Mouse (Mus musculus) yolk sac, embryonic 10.5 days (tissue): Measurements from ENCODE around the gene Slc22a23.
A peak's percentile ranks its signal among the peaks of the same experiment; 100 is the strongest.

Source experiments
- DNase-seq: peaks from one replicate; pipeline ENCODE4 v3.0.0-alpha.2; 2017; ENCODE audit warnings: low spot score

Slc22a23 gene

DNA sequence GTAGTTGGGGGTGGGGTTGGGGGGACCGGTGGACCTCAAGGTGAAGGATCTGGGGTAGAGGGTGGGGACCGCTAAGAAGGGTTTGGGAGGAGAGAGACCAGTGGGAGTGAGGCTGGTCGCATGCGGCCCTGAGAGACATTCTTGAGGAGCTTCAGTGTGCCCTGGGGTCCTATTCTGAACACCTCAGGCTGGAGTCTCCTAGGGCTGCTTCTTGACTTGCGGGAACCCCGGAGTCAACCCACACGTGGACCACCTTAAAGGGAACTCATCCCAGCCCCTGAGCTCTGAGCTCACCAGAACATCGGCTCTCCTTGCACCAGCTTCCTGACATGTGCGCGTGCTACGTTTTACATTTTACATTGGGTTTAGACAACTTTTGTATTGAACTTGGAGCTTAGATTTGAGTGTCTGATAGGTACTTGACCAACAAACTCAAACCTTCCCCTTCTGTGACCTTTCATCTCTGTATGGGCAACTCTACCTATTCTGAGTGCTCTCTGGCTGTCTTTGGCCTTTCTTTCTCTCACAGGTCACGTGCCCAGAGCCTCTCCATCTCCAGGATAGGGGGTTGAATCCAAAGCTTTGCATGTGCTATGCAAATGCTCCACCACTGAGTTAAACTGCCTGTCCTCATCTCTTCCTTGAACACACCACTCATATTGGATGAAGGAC is 181.5 kb downstream of the Slc22a23 start:
- DNase-seq: no peak

- peak; percentile 95 for DNase-seq
Observed at GRCm38 (mm10) chr13:34162491-34163303, 182.3 kb downstream of the Slc22a23 start, which contains the start of gene Psmg4. Gene Psmg4, plus strand, starts transcription at chr13:34162964.

DNA sequence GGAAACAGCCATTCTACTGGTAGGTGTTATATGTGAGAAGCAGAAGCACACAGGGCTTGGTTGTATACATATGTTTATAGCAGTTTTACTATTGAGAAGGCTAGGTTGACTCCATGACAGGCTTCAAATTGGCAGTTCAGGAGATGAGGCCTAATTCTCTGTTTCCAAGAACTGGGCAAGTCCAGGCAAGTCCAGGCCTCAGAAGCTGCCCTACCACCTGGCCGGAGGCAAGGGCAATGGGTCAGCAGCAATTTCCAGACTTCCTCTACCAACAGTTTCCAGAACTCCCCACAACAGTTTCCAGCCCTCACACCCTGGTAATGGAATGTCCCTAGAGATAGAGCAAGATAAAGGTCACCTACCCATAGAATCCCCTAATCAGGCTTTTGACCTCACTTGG is 185.1 kb downstream of the Slc22a23 start:
- no peak for DNase-seq

DNA sequence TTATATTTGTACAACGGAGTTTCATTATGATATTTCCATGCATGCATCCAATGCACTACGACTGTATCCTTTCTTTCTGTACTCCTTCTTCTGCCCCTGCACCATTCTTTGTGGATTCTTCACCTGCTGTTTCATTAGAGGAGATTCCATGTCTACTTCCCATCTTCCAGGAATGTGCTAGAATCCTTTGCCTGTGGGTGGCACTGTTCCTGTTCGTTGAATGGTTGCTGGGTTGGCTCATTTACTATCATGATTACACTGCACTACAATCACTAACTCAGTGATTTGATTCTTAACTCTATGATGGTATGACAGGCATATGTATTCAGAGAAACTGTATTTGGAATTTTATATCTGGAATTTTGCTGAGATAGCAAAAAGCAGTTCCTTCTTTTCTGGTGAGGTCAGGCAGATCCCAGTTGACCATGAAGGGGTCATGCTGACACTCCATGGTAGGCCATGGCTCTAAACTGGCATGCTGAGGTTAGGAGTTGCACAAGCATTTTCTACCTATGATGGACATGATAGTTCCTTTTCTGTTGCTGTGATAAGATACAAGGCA is 187.3 kb downstream of the Slc22a23 start:
- no peak for DNase-seq

DNA sequence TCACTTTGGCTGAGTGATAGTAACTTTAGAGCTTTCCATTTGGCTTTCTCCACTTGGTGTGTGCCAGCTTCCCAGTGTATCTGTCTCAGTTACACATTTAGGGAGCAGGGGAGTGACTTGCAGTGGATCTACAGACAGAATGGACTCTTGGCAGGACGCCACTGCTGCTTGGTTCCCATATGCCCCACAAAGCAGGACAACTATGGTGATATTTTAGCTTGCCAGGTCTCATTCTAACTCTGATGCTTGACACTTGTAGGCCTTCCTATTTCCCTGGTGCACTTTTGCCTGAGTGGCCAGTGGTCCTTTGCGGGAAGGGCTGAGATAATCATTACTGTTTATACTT is 188.2 kb downstream of the Slc22a23 start:
- no peak for DNase-seq

GRCm38 (mm10) chr13:34156133-34156839 is 188.7 kb downstream of the Slc22a23 start:
- DNase-seq: no peak

DNA sequence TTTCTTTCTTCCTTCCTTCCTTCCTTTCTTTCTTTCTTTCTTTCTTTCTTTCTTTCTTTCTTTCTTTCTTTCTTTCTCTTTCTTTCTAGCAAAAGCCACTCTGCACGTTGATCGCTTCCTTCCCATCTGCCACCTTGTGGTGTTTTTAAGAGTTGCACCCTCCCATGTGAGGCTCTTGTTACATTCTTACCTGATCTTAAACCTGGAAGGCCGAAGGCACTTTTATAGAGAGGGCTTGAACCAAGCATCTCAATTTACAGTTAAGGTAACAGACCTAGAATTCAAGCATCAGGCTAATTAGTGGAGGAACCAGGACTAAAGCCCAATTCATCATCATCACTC is 190.1 kb downstream of the Slc22a23 start:
- no peak for DNase-seq

- DNase-seq: peak; percentile 58
Observed at GRCm38 (mm10) chr13:34154217-34154930, 190.6 kb downstream of the Slc22a23 start.

- DNase-seq: no peak
Observed at GRCm38 (mm10) chr13:34153254-34154011, 191.5 kb downstream of the Slc22a23 start.

DNA sequence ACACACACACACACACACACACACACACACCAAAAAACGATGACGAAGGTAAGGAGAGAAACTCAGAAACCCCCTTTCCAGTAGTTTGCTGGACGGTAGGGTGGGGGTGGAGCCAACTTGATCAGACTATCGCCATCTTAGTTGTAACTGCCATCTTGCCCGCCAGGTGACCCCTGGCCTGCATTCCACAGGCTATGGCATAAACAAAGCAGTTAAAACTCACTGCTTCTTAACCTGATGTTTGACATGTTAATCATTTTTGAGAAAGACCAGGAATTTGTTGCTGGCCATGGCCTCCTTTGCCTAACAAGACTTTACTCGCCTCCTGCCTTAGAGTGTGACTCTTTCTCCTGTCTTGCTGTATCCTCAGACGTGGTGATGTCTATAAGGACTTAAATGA is 192.3 kb downstream of the Slc22a23 start:
- peak; percentile 50 for DNase-seq

- DNase-seq: no peak
Observed at GRCm38 (mm10) chr13:34151425-34151824, 193.6 kb downstream of the Slc22a23 start.

DNA sequence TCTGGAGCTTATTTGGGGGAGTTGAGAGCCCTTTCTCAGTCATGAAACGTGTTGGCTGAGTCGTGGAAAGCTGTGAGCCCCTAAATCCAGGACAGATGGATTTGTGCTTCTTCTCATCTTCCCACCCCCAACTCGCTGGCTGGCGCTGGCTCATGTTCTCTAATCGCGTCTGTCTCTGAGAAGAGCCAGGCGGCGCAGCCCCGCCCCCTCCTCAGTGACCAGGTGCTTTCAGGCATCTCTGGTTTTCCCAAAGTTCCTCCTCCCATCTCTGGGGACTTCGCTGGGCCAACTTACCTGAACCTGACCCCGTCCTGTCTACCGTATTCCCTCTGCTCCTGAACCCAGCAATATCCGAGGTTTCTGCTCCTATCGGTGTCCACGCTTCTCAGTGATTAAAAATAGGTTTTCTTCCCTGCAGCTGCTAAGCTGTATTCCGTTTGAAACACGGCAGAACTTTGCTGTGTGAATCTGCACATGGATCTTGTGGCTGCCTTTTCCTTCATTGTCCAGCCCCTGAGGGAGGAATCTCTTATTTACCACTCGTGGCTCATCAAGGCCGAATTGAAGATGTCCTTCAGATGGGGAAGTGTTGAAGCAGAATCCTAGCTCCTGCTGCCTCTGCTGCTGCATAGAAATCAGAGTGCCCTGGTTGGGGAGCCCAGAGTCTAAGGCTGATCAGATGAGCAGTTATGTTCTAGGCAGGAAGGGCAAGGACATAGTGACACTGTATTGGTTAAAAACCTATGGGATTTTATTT is 194.5 kb downstream of the Slc22a23 start:
- DNase-seq: peak; percentile 56

DNA sequence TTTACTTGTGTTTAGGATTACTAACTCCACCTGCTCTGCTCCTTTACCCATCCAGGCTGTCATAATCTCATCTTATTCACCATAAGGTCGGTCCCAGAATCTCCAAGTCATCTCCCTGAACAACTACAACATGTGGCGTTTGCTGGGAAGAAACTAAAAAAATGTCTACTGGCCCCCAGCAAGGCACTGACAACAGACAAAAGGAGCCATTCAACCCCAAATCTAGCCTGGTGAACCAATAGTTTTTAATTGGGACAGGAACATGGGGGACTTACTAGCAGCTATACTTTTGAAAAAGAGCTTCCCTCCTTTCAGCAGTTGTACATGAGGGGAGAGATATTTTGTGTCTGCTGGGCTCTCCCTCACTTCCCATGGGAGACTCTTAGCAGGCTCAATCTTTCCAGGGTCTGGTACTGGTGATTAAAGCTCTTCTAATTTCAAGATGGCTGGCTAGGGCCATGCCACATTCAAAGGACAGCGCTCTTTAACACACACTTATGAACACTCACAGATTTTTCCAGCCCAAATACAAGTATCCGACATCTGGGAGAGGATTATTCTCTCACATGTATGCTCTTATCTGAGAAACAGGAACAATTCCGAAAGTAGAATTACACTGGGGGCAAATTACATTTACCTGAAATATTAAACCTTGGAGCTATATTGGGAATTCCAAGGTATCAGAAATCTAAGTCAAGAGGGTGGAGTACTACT is 195.4 kb downstream of the Slc22a23 start:
- no peak for DNase-seq

DNA sequence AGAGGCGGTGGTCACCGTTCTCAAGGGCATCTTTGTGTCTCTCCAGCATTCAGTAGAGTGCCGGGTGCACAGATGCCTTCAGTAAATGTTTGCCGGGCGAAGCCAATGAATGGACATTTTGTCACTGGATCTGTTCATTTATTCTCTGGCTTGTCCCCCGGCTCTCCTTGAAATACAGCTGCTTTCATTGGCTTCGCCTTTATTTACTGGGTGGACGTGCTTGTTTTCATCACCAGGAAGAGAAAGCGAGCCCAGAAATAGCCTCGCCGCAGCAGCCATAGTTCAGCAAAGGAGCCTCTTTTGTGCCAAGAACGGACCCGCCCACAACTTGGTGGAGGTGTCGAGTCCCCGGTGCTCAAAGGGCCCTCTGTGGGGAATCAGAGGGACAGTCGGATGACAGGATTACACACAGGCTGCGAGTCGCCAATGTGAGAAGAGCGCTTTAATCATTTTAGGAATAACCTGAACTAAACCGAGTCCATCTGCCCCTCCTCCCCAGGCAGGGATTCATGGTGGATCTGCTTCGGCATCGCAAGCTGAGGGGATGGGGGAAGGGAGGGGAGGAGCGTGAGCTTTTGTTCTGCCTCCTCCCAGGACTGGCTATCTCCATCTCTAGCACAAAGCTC is 196.1 kb downstream of the Slc22a23 start:
- DNase-seq: peak; percentile 49

- DNase-seq: no peak
Observed at GRCm38 (mm10) chr13:34148181-34148580, 196.8 kb downstream of the Slc22a23 start.

- no peak for DNase-seq
Observed at GRCm38 (mm10) chr13:34146916-34147315, 198.1 kb downstream of the Slc22a23 start.

DNA sequence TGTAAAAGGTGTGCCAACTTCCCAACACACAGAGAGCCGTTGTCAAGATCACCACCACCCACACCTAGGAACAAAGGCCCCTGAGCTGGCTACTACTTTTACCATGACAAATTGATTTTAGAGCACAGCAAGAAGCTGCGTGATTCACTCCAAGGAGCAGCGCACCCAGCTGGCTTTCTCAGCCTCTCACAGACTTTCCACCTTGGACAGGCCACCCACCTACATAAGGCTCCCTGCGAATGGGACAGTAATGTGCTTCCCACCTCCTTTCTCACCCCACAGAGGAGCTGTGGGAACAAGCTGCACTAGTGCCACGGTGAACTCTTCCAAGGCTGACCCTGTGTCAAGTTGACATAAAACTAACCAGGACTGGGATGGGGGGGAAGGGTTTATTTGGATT is 201.6 kb downstream of the Slc22a23 start:
- no peak for DNase-seq

GRCm38 (mm10) chr13:34136605-34137004 is 208.4 kb downstream of the Slc22a23 start:
- no peak for DNase-seq

DNA sequence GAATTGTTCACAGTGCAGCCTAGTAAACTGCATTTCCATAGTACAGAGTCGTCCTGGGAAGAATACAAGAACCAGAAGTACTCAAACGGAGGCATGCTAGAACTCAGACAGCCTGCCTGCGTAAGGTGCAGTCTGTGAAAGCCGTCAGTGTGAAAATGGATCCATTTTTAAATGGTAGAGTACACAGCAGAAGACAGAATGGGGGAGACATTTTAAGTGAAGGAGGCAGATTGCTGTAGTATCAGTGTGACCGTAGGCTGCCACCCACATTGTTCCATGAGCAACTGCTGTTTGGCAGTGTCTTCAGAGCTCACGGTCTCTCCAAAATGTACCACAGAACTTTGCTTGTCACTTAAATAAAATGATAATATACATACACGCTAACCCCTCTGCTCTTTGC is 210.7 kb downstream of the Slc22a23 start:
- no peak for DNase-seq
